Mouse (Mus musculus): ENCODE measurements around the gene Zp3. TPM values are rescaled to one million over a fixed set of nuclear protein-coding genes. Genes with fewer than 3 reads are reported as not detected.

Gene Zp3
- polyA plus RNA-seq (2012; rRNA removed), result 0.08 TPM in 1 of 2 replicates, not detected in the other

- no peak for DNase-seq
- Histone ChIP-seq H3K4me3 (replicated peaks; ENCODE audit: extremely low read depth, low read depth, low read length) (no peak within 1 kb of the TSS), H3K4me1 (ENCODE audit: control insufficient read depth, insufficient read depth, low read length) (no peaks in the 10 kb centered on the region)
- TF ChIP-seq POLR2A (IDR thresholded peaks at IDR 0.05; ENCODE audit: borderline replicate concordance, extremely low read depth, low read depth, low read length) (no peak), CTCF (IDR thresholded peaks at IDR 0.05; ENCODE audit: insufficient read depth, low read length) (no peak)
- WGBS, result 64% methylated on average over 8 of the region's 8 CpGs
Measured at GRCm38 (mm10) chr5:135979904-135980303, at the start of gene Zp3. Gene Zp3 (plus strand): TSS chr5:135980099.

GRCm38 (mm10) chr5:135931526-135931925 is 48.4 kb upstream of the Zp3 start:
- Histone ChIP-seq H3K4me3 (replicated peaks; ENCODE audit: extremely low read depth, low read depth, low read length) (no peak overlapping the region), H3K4me1 (ENCODE audit: control insufficient read depth, insufficient read depth, low read length) (peaks cover 6% of the 10 kb centered on the region)
- TF ChIP-seq CTCF (IDR thresholded peaks at IDR 0.05; ENCODE audit: insufficient read depth, low read length), result no peak
- no peak for TF ChIP-seq POLR2A (IDR thresholded peaks at IDR 0.05; ENCODE audit: borderline replicate concordance, extremely low read depth, low read depth, low read length)
- no peak for DNase-seq
- 79% methylated on average over 9 of the region's 9 CpGs for WGBS

DNA sequence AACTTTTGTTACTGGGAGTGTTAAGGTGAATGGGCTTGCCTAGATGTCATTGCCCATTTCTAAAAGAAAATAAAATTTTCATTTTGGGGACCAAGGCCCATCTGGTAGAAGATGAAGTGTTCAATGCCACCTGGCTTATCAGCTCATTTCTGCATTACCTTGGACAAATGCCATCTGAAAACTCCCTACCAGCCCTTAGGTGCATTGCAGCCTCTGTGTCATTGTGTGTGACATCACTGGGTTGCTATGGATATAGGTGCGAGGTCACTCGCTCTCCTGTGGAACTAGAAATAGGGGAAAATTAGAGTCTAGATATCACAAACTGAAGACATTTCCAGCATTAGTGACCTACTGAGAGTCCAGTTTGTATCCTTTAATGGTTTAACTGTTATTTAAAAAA is 47.5 kb upstream of the Zp3 start:
- TF ChIP-seq POLR2A (IDR thresholded peaks at IDR 0.05; ENCODE audit: borderline replicate concordance, extremely low read depth, low read depth, low read length), result no peak
- no peak for TF ChIP-seq CTCF (IDR thresholded peaks at IDR 0.05; ENCODE audit: insufficient read depth, low read length)
- 64% methylated on average over 2 of the region's 2 CpGs for WGBS
- Histone ChIP-seq H3K4me1 (ENCODE audit: control insufficient read depth, insufficient read depth, low read length) (peaks cover 6% of the 10 kb centered on the region), H3K4me3 (replicated peaks; ENCODE audit: extremely low read depth, low read depth, low read length) (no peak overlapping the region)
- no peak for DNase-seq

DNA sequence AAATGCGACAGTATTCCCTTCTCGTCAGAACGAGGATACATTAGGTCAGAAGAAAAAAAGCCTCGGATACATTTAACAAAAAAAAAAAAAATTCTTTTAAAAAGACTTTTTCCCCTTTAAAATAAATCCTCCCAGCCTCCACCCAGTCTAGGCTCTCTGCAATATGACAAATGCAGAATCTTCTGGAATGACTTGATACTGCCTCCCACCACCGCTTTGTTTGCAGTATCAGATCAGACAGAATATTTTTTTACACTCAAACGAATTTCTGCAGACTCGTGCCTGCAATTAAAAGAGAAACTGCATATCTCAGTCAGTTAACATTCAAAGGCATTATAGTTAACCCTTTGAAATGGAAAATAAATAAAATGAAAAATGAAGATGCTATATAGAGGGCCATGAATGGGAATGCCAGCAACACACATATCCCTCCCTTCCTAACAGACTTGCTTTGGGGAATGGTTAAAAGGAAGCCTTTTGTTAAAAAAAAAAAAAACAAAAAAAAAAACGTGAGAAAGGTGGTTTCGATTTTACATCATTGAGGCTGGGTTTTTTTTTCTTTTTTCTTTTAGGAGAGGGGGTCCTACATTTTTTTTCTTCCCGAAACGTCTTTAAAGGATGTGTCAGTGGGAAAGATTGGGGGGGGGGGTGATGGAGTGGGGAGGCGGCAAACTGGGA is 46.5 kb upstream of the Zp3 start:
- Histone ChIP-seq H3K4me1 (ENCODE audit: control insufficient read depth, insufficient read depth, low read length) (peaks cover 6% of the 10 kb centered on the region), H3K4me3 (replicated peaks; ENCODE audit: extremely low read depth, low read depth, low read length) (peak overlapping the region; percentile 98)
- no peak for TF ChIP-seq POLR2A (IDR thresholded peaks at IDR 0.05; ENCODE audit: borderline replicate concordance, extremely low read depth, low read depth, low read length)
- no peak for TF ChIP-seq CTCF (IDR thresholded peaks at IDR 0.05; ENCODE audit: insufficient read depth, low read length)
- 8% methylated on average over 12 of the region's 12 CpGs for WGBS
- DNase-seq, result no peak

DNA sequence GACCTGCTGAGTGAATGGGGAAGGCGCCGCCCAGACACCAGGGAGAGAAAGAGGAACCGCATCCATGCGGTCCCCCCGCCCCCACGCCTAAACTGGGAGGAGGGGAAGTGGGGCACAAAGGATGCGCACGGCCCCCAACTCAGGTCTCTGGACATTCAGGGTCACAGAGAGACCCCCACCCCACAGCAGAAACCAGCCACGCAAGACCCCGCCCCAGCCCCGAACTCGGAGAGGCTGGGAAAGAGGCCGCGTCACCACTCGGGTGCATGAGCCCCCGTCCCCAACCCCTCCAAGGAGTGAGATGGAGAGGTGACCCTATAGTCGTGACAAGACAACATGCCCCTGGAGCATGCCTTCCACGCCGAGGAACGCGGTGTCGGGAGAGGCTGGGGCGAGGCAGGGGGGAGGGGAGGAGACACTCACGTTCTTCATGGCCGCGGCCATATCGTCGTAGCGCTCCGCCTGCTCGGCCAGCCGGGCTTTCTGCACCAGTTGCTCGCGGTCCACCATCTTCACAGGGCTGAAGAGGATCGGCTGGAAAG is 45.9 kb upstream of the Zp3 start:
- no peak for TF ChIP-seq CTCF (IDR thresholded peaks at IDR 0.05; ENCODE audit: insufficient read depth, low read length)
- TF ChIP-seq POLR2A (IDR thresholded peaks at IDR 0.05; ENCODE audit: borderline replicate concordance, extremely low read depth, low read depth, low read length), result no peak
- under 1% methylated on average over 35 of the region's 35 CpGs for WGBS
- H3K4me3 ChIP-seq (replicated peaks; ENCODE audit: extremely low read depth, low read depth, low read length), result peak overlapping the region; percentile 98
- no peak for DNase-seq
- peaks cover 6% of the 10 kb centered on the region for H3K4me1 ChIP-seq (ENCODE audit: control insufficient read depth, insufficient read depth, low read length)

DNA sequence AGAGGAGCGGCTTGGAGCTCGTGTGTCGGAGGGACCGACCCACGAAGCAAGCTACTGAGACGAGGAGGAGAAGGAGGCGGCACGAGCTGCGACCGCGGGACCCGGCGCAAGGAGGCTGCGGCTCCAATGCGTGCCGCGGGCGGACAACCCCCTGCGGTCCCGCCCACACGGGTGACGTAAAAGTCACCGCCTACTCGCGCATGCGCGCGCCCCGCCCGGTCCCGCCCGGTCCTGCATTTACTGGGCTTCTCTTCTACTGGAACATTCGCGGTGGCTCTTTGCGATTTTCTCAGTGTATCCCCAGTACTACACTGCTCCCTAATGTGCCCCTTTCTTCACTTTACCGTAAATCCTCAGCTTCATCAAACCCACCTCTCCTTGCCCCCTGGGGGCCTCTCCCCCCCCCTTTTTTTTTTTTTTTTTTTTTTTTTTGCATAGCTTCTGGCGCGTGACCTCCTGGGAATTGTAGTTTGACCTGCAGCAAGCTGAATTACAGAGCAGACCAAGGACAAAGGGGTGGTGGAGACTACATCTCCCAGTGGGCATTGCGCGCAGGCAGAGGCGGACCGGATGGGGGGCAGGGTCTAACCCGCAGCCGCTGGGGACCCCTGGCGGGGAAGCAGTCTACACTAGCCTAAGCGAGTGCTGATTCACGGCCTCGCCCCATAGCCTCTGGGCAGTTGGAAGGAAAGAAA is 45.3 kb upstream of the Zp3 start, which contains the start of gene Ywhag:
Ywhag (minus strand) TSS at position 136 of the 695 bp plus-strand sequence.
- peak; percentile 99 for DNase-seq
- TF ChIP-seq POLR2A (IDR thresholded peaks at IDR 0.05; ENCODE audit: borderline replicate concordance, extremely low read depth, low read depth, low read length) (peak; percentile 97), CTCF (IDR thresholded peaks at IDR 0.05; ENCODE audit: insufficient read depth, low read length) (peak; percentile 54)
- WGBS, result under 1% methylated on average over 48 of the region's 48 CpGs
- H3K4me1 ChIP-seq (ENCODE audit: control insufficient read depth, insufficient read depth, low read length), result peaks cover 6% of the 10 kb centered on the region
- H3K4me3 ChIP-seq (replicated peaks; ENCODE audit: extremely low read depth, low read depth, low read length), result peak within 1 kb of the TSS; percentile 98

GRCm38 (mm10) chr5:135935176-135935523 is 44.7 kb upstream of the Zp3 start:
- 45% methylated on average over 7 of the region's 7 CpGs for WGBS
- TF ChIP-seq POLR2A (IDR thresholded peaks at IDR 0.05; ENCODE audit: borderline replicate concordance, extremely low read depth, low read depth, low read length) (no peak), CTCF (IDR thresholded peaks at IDR 0.05; ENCODE audit: insufficient read depth, low read length) (no peak)
- no peak for DNase-seq
- H3K4me3 ChIP-seq (replicated peaks; ENCODE audit: extremely low read depth, low read depth, low read length), result peak overlapping the region; percentile 27
- peaks cover 6% of the 10 kb centered on the region for H3K4me1 ChIP-seq (ENCODE audit: control insufficient read depth, insufficient read depth, low read length)

DNA sequence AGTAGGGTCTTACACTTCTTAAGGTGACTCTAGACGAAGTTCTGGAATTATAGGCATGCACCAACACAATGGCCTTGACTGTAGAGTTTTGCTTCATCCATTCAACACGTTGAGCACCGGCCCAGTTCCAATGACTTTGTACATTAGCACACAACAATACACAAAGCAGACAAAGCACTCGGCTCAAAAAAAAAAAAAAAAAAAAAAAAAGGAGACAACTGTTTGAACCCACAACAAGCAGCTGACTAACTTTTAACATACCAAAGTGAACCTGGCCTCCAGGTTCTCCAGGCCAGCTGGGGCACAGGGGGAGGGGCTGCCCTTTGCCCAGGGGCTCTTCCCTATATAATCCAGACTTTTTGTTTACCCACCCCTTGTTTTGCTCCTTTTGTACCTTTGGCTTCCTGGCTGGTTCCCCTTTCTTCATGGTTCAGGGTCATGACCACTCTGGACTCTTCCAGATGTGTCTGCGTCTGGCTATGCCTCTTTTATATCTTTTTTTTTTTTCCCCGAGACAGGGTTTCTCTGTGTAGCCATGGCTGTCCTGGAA is 44.2 kb upstream of the Zp3 start:
- Histone ChIP-seq H3K4me3 (replicated peaks; ENCODE audit: extremely low read depth, low read depth, low read length) (no peak overlapping the region), H3K4me1 (ENCODE audit: control insufficient read depth, insufficient read depth, low read length) (peaks cover 6% of the 10 kb centered on the region)
- 70% methylated on average over 6 of the region's 6 CpGs for WGBS
- no peak for DNase-seq
- TF ChIP-seq POLR2A (IDR thresholded peaks at IDR 0.05; ENCODE audit: borderline replicate concordance, extremely low read depth, low read depth, low read length) (no peak), CTCF (IDR thresholded peaks at IDR 0.05; ENCODE audit: insufficient read depth, low read length) (no peak)

DNA sequence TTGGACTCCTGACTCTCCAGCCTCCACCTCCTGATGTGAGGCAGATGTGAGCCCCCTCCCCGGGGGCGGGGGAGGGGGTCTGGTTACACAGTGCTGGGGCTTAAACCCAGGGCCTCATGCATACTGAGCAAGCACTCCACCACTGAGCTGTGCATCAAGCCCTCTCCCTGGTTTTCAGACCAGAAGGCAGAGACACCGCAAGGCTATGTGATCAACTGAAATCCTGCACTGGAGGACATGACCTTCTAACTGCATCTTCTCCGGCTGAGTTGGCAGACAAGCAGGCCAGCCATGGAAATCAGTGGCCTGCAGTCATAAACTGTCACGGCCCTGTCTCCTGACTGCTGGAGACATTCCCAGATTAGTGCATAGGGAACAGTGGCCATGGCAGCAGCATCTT is 39.3 kb upstream of the Zp3 start:
- DNase-seq, result no peak
- H3K4me3 ChIP-seq (replicated peaks; ENCODE audit: extremely low read depth, low read depth, low read length), result no peak overlapping the region
- no peak for TF ChIP-seq CTCF (IDR thresholded peaks at IDR 0.05; ENCODE audit: insufficient read depth, low read length)
- no peak for TF ChIP-seq POLR2A (IDR thresholded peaks at IDR 0.05; ENCODE audit: borderline replicate concordance, extremely low read depth, low read depth, low read length)
- H3K4me1 ChIP-seq (ENCODE audit: control insufficient read depth, insufficient read depth, low read length), result peaks cover under 1% of the 10 kb centered on the region; the same call in 1 of the 2 replicates
- 54% methylated on average over 5 of the region's 5 CpGs for WGBS
